Mouse (Mus musculus): ENCODE results near the gene Fcrl6.

The Fcrl6 gene

DNA sequence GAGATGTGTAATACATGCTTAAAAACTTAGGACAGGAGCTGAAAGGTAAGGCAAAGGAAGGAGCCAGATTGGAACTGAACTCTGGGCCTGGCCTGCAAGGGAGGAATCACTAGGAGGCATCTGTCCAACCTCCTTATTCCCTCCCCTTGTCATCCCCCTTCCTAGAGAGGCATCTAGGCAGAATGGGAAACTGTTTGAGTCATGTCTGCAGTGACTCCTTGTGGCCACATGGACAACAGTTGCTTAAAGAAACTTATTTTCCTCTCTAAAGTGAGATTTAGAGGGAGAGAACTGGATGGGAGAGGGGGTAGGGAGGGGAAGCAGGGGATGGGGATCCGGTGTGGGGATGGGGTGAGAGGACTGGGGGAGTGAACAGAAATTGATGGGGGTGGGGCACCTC is 10.4 kb upstream of the Fcrl6 start:
- DNase-seq, result no peak

DNA sequence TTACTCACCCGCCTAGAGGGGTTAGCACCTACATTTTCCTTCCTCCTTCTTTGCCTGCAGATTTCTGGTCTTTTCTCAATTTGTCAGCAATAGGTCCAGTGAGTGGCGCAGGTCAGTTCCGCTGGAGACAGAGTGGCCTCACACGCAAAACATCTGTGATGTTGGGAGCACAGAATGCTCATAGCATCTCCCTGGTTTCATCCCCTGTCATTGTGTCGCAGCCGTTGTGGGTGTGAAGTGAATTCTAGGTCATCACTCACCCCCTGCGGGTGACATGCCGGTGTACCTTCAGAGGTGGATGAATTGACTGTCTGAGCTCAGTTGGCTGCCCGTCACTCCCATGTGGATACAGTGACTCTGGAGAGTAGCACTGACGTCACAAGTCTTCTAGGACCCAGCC is 9.0 kb upstream of the Fcrl6 start:
- DNase-seq, result no peak

DNA sequence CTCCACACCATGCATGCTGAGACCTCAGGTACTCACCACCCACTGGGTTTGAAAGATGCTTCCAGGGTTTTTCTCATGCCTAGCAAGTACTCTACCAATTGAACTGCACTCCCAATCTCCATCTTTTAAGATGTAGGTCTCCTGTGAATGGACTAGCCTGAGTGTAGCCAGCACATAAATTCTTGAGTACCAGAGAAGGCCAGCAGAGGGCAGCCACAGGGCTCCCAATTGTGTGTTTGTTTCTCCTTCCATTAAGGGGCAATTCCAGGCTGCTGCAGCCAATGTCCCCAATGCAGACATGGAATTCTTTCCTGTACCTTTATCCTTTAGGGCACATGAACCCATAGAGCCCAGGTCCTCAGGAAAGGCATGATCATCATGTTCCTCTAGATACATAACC is 7.9 kb downstream of the Fcrl6 start:
- peak; percentile 76 to 79 for DNase-seq

DNA sequence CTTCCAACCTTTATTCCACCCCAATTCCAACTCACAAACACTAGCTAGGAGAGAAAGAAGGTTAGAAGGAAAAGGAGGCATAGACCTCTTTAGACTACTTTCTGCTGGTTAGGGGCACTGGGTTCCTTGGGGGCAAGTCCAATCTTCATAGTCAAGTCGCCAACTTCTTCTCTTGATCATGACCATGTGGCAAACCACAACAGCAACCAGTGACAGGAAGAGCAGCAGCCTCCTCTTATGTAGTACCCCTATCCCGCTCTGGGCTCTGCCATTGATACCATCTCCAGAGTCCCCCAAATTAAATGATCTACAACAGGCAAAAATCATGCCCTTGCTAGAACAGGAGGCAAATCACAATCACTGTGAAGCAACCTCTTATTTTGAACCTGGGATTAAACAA is 8.4 kb downstream of the Fcrl6 start:
- no peak for DNase-seq

DNA sequence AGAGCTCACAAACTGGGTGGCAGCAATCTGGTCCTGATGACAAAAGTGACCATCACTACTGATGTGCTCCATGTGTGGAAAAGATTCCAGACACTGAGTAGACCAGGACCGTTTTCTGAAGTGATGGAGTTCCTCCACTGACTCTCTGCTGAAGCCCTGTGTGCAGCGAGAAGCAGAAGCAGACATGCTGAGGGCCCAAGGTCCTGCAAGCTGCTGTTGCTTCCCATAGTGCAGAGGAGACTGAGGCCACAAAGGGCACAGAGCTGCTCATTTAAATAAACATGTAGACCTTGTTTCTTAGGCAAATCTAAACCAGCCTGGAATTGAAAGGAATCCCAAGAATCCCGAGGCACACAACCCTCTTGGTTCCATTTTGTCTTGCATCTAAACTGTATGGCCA is 9.0 kb downstream of the Fcrl6 start:
- DNase-seq, result no peak

DNA sequence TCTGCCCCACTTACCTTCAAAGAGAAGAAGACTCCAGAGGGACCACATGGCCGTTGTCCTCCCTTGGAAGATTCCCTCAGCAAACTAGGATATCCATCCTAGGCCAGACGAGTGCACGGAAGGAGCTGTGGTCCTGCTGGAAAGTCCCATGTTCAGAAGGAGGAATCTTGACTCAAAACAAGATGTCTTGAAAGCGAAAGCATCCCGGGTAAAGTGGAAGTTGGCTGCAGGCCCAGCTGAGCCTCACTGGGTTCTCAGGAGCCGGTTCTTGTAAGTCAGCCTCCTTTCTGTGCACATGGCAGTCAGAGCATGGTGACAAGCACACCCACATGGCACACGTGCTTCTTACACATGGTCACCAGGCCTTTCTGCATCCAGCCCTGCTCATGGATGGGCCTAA is 12.0 kb downstream of the Fcrl6 start, which contains the start of gene Slamf8:
Gene Slamf8, minus strand, starts transcription at position 184 of the 400 bp plus-strand sequence.
- peak; percentile 10 to 15 for DNase-seq

DNA sequence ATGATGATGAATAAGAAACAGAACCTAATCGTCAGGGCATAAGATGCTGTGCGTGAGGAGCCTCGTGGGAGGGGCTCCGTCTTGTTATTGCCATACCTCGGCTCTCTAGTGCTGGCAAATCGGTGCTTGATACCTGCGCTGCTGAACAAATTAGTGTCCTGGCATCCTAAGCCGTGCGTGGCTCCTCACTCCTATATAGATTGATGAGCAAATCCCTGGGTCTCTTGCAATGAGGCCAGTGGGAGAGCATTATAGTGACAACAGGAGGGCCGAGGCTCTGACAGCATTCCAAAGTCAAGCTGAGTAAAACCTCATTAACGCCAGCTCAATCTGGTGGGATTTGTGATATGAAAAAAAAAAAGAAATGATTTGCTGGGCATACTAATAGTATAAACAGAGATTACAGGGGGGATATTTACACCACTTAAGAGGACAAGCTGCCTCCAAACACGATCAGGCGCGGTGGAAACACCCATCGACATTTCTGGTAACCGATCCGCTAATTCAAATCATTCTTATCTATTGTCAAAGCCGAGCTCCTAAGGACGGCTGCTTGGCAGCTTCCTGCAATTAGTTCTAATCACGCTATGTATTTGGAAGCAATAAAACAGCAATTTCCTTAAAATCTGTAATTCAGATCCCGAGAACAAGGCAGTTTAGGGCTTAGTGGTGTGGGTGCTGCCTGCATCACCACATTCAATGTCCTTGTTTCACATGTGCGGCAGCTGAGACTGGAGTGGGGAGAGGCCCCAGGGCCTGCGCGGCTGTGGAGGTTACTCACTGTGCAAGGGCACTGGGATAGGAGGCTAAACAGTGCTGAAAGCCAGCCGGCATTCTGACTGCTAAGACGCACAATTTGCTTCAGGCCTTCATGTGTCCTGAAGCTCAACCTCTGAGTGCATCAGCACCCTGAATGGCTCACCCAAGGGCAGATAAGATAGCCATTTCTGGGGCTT is 16.5 kb downstream of the Fcrl6 start:
- DNase-seq, result peak; percentile 38 to 40

DNA sequence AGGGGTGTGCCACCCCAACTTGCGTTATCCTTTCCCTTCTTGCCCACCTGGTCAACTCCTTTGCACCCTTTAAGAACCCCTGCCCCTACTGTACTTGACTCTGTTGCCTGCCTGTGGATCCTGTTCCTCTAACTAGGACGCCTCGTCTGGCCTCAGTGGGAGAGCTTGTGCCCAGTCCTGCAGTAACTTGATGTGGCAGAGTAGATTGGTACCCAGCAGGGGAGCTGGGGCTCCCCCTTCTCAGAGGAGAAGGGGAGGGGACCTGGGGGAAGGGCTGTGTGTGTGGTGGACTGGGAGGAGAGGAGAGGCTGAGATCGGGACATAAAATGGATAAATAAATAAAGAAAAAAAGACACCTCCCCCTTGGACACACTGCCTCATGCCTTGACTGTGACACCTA is 17.3 kb downstream of the Fcrl6 start:
- DNase-seq, result no peak

DNA sequence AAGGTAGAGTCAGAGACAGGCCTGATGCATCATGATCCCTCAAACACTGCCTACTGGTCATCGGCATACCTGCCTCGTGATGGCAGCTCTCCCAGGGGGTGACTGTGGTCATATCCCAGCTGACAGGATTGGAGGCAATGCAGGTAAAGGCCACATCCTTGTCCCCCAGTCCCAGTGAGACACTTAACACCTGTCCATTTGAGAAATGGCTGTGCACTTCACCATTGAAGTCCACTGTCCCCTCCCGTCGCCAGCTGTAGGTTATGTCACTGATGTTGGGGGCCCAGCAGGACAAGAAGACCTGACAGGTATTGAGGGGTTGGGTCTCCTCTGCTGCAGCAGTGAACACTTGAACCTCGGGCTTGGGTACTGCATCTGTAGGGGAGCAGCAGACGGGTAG is 18.1 kb downstream of the Fcrl6 start:
- DNase-seq, result no peak

DNA sequence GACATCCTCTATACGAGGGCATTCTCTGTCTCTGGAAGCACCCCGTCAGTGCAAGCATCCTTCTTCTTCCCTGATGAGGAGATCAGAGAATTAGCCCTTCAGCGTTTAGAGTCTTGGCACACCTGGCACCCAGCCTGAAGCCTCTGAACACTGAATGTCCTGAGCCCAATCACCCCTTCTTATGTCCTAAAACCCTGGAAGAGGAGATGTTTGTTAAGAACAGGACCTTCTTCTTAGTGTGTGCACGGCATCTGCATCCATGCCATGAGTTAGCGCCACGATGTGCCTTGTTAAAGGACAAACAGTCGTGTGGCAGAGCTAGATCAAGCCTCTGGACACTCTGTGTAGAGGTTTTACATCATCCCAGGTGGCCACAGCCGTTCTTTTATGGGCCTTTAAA is 19.9 kb downstream of the Fcrl6 start:
- DNase-seq, result no peak

DNA sequence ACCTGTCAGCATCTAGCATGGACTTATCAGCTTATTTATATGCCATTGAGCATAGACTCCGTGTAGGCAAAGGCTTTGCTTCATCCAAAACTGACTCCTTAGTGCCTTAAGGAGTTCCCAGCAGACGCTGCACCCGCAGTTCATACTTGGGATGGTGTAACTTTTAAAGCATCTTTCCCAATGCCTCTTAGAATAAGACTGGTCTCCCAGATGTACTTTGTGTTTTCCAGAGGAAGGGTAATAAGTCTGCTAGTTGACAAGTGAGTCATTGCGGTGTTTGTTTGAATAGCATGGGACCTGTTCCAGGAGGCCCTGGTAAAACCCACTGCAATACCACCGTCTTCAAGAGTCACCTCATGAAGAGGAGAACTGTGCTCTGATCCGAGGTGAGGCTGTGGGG is 22.2 kb downstream of the Fcrl6 start:
- no peak for DNase-seq

DNA sequence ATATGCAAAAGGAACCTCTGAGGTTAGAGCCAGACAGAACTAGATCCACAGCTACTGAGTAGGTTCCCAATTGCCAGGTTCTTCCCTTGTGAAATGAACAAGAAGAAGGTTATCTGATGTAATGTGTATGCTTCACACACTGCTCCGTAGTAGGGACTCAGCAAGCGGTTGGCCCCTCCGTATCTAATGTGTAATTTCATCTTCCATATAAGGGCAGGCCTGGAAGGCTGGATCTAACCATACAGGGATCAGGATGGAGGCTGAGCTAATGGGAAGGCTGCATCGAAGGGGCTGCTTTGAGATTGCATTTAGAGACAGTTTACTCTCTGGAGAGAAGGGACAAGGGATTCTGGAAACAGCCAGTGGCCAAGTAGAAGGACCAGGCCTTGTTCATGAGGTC is 34.6 kb downstream of the Fcrl6 start:
- DNase-seq, result no peak

DNA sequence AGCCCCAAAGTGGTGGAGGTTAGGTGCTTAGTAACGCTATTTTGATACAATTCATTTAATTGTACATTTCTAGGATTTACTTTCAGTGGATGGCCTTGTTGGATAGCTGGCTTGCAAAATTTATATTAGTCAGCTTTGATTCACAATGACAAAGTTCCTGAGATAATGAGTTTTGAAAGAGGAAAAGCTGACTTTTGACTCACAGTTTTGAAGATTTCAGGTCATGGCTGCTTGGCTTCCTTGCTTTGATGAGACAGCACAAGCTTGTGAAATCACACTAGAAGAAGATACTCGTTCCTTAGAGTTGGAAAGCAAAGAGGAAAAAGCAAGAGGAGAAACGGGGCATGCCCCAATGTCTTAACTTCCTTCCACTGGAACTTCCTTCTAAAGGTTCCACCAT is 36.2 kb downstream of the Fcrl6 start:
- no peak for DNase-seq

DNA sequence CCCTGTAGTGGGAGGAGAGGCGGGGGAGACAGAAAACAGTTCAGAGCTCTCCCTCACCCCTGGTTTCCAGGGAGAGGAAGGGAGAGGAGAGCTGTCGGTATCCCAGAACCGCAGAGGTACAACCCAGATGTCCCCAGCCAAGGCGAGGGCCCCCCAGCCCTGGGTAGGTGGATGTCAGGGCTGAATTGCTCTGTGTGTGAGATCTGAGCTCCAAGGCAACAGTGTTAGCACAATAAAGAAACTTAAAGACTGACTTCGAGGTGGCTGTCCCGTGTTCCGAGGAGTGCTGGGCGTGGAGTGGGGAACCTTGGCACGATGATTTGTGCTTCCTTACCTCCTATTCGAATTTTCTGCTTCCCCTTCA is 38.9 kb downstream of the Fcrl6 start:
- DNase-seq, result no peak

DNA sequence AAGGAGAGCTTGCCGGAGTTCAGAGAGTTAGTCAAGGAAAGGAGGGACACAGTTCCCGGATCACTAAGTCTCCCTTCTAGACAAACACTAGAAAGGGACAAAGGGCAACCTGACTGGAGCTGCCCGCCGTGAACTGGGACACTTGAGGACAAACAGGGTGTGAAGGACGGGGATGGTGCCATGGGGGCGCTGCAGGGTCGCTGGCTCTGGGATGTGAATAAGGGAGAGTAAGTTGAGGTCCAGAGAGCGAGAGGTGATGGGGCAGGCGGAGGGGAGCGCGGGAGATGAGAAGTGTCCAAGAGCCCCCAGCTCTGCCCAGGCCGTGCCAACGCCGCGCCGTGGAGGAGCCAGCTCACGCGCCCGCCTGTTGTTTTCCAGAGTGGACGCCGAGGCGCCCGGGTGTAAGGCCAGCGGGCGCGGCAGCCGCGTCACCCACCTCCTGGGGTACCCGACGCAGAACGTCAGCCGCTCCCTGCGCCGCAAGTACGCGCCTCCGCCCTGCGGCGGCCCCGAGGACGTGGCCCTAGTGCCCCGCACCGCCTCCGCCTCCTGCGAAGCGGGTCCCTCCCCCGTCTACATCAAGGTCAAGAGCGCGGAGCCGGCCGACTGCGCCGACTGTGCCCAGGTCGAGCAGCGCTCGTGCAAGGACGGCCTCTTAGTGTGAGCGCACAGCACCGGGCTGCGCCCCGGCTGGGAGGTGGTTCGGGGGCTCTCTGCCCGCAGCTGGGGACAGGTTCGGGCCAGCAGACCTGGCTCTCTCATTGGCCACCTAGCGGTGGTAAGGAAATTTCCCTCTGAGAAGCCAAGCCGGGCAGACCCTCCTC is 39.5 kb downstream of the Fcrl6 start:
- DNase-seq, result peak; percentile 82 to 86

DNA sequence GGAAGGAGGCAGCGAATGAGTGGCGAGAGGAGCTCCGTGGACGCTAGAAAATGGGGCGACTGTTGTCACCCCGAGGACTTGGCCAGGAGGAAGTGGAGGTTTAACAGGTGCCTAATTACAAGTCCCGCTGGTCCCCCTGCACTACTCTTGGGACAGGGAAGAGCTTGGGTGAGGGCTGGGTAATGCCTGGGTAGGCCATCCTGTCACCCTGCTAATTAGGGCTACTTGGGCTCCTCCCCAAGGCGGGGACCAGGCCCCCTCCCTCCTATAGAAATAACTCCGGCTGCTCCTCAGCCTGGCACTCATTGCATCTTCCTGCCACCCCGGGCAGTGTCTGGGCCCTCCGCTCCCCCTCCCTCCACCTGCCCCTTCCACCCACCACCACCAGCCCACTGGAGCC is 46.7 kb downstream of the Fcrl6 start, which contains the start of gene Vsig8:
Gene Vsig8, plus strand, starts transcription at position 301 of the 400 bp plus-strand sequence.
- no peak for DNase-seq

DNA sequence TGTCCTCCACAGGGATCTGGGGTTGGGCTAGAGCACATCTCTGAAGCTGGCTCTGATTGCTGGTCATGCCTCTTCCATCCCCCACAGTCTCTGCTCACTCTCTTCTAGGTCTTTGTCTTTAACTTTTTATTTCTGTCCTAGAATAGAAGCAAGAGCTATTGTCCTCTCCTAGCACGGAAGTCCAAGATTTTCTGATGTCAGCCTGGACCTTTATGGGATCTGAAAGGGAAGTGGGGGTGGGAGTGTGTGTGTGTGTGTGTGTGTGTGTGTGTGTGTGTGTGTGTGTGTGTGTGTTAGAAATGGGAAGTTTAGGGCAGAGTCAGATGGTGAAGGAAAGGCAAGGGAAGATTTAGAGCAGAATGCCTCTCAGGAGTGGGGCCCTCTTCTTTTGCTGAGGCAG is 49.7 kb downstream of the Fcrl6 start:
- DNase-seq, result no peak

DNA sequence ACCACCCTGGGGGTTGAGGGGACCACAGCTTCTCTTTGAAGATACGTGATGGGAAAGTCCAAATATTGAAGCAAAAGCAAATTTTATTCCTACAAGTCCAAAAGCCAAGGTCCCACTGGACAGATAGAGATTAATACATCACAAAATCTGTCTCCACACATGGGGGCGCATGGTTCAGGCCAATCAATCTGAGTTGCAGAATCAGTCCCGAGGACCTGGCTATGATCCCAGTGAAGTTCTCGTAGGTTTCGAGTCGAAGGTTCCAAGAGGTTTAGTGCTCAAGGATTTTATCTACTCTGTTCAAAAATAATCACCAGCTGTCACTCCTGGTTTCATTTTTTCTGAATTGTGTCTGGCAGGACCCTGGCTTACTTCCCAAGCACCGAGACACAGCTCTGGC is 51.3 kb downstream of the Fcrl6 start:
- peak; percentile 40 to 42 for DNase-seq

DNA sequence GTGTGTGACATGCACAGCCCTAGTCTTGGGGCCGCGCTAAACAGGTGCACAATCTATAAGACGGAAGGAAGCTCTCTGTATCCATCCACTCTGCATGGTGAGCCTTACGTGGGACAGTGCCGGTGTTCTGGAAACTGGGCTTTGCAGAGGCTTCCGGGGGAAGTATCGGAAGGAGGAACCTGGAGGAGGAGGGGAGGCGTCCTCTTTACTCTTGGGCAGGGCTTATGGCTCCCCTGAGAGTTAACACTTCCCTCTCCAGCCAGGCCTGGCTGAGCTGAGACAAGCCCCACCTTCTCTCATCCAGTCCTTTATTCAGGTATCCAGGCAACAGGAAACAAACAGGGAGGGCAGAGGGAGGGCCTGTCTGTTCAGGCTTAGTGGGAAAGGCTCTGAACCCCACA is 51.8 kb downstream of the Fcrl6 start:
- DNase-seq, result peak; percentile 34 to 35

DNA sequence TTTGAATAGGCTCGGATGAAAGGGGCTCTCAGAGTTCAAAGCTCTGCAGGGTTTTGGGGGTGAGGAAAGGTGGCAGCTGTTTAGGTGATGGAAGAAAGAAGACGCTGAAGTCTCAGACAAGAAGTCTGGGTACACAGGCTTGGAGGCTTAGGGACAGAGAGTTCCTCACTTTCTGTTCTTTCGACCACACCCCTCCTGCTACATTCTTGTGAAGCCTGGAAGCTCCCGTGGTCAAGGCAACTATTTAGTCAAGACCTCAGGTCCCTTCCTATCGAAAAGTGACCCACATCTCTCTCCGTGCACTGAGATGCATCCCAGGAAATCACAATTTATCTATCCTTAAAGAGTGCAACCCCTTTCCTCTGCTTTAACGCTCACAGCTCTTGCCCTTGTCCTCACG is 52.6 kb downstream of the Fcrl6 start:
- DNase-seq, result no peak

DNA sequence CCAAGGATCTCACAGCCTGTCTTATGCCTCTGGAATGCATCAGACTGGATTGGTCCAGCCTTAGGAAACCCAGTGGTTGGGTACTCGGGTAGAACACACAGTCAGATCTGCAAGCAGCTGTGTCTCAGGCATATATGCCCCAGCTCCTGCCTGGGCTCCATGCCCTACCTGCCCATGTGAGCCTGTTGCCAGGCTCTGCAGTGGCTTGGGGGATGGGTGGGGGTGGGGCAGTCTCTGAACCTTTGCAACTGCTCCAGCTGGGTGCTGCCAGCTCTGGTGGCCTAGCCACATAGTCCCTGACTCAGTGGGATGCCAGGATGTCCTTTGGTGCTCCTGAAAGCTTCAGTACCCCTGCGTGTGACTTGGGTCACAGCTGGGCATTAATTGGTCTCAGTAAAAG is 53.0 kb downstream of the Fcrl6 start:
- no peak for DNase-seq

DNA sequence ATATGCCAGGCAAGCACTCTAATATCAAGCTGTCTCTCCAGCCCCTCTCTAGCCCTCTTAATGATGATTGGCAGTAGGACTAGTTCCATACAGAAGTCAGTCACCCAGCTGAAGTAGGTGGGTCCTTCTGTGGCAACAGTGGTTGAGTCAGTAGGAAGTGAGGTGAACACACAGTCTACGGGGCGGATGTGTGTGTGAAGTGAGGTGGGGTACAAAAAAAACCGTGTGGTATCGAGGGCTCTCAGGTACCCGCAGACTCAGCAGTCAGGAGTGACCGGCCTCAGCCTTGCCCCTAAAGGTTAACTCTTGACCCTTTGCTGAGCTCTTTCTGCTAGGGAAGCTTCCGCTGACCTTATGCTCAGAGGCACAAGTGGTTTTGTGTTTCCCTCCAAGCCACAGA is 53.9 kb downstream of the Fcrl6 start:
- no peak for DNase-seq
